Mouse (Mus musculus) kidney, postnatal 0 days (tissue): ENCODE data around the gene Olfr823. TPM values are rescaled to one million over a fixed set of nuclear protein-coding genes. Genes with fewer than 3 reads are reported as not detected.
"Not testable (repeated sequence)": the region's sequence is repeated elsewhere in the genome, so short reads cannot be mapped to it uniquely, and the experiment has no call there.

Experiments
- ATAC-seq: fragments of 200-750 bp; cut with Nextera tagmentation; replicated peaks from 2 replicates; pipeline ENCODE4 v1.8.0; 2017; ENCODE audit warnings: low read depth, moderate number of reproducible peaks, moderate TSS enrichment, moderate library complexity; ENCODE audit not compliant: low FRiP score
- DNase-seq: peaks from one replicate; pipeline ENCODE4 v3.0.0-alpha.2; 2016; ENCODE audit warnings: low spot score
- H3K27ac ChIP-seq: fragments of 300-500 bp; sonication (generic); 2 replicates; pipeline ENCODE4 v1.5.1; 2014; ENCODE audit warnings: mild to moderate bottlenecking
- H3K27me3 ChIP-seq: fragments of 300-500 bp; sonication (generic); 2 replicates; pipeline ENCODE4 v1.6.1; 2014; ENCODE audit warnings: low read length, mixed read lengths; ENCODE audit not compliant: insufficient read depth
- H3K36me3 ChIP-seq: fragments of 300-500 bp; sonication (generic); 2 replicates; pipeline ENCODE4 v1.6.1; 2014; ENCODE audit warnings: low read length, mixed read lengths; ENCODE audit not compliant: insufficient read depth
- H3K4me1 ChIP-seq: fragments of 300-500 bp; sonication (generic); replicated peaks from 2 replicates; pipeline ENCODE4 v1.6.1; 2014; ENCODE audit warnings: antibody characterized with exemption, low read length, mixed read lengths; ENCODE audit not compliant: insufficient read depth
- H3K4me2 ChIP-seq: fragments of 300-500 bp; sonication (generic); 2 replicates; pipeline ENCODE4 v1.6.1; 2014; ENCODE audit warnings: mild to moderate bottlenecking, low read length, moderate library complexity, mixed read lengths
- H3K4me3 ChIP-seq: fragments of 300-500 bp; sonication (generic); replicated peaks from 2 replicates; pipeline ENCODE4 v1.5.1; 2014; ENCODE audit warnings: low read depth, low read length
- H3K9ac ChIP-seq: fragments of 300-500 bp; sonication (generic); 2 replicates; pipeline ENCODE4 v1.6.1; 2014; ENCODE audit warnings: low read depth, low read length
- H3K9me3 ChIP-seq: fragments of 300-500 bp; sonication (generic); replicated peaks from 2 replicates; pipeline ENCODE4 v1.6.1; 2016; ENCODE audit warnings: low read length, inconsistent platforms, mixed read lengths
- CTCF ChIP-seq: IDR thresholded peaks from 2 replicates; pipeline ENCODE4 v1.5.1; 2016; ENCODE audit warnings: antibody characterized with exemption, low read depth, mild to moderate bottlenecking, moderate library complexity
- WGBS: fragments of 180-500 bp; shearing (Covaris S2); extraction: QIAGEN DNeasy Blood & Tissue Kit; methylation state at CpG from one replicate; pipeline ENCODE4 v1.1.7; 2014; 5-methylcytosine and 5-hydroxymethylcytosine counted together
- polyA plus RNA-seq: library from polyadenylated mRNA; unstranded; fragments of >200 nt; fragmentation: Nextera tagmentation; extraction: Ambion mirVana; gene quantifications from 2 replicates; pipeline ENCODE4 v1.2.1, GENCODE M21; 2015

Olfr823 gene
- polyA plus RNA-seq, result not detected in 2 replicates

- not testable (repeated sequence) for DNase-seq, H3K36me3 ChIP-seq, H3K4me2 ChIP-seq, H3K4me3 ChIP-seq, H3K9ac ChIP-seq, H3K4me1 ChIP-seq, H3K27me3 ChIP-seq, ATAC-seq, H3K9me3 ChIP-seq, H3K27ac ChIP-seq
- 88% methylated on average over 1 of the region's 1 CpGs for WGBS
These were observed at the start of gene Olfr823 for GRCm38 (mm10) chr10:130115283-130115682. Gene Olfr823, minus strand, starts transcription at chr10:130115383.

GRCm38 (mm10) chr10:130144121-130144520 is 28.9 kb upstream of the Olfr823 start:
- Histone ChIP-seq H3K4me1 (no peaks in the 10 kb centered on the region), H3K9me3 (no peaks in the 10 kb centered on the region), H3K4me3 (no peak overlapping the region), H3K36me3 (no peaks in the 10 kb centered on the region), H3K27ac (no peak overlapping the region), H3K9ac (no peak overlapping the region), H3K4me2 (no peak overlapping the region), H3K27me3 (no peaks in the 10 kb centered on the region)
- 67% methylated on average over 5 of the region's 5 CpGs for WGBS
- TF ChIP-seq CTCF, result no peak
- ATAC-seq (no peak), DNase-seq (no peak)

- not testable (repeated sequence) for DNase-seq, ATAC-seq, H3K4me1 ChIP-seq, H3K4me2 ChIP-seq, H3K27ac ChIP-seq, H3K9me3 ChIP-seq, H3K36me3 ChIP-seq, H3K27me3 ChIP-seq, H3K9ac ChIP-seq, H3K4me3 ChIP-seq
- 73% methylated on average over 5 of the region's 5 CpGs for WGBS
These were observed 27.3 kb upstream of the Olfr823 start for GRCm38 (mm10) chr10:130142481-130142880.

GRCm38 (mm10) chr10:130134811-130135210 is 19.6 kb upstream of the Olfr823 start:
- H3K9ac ChIP-seq, result no peak overlapping the region
- TF ChIP-seq CTCF, result no peak
- ATAC-seq, result no peak
- H3K4me3 ChIP-seq, result no peak overlapping the region
- no peak for DNase-seq
- H3K36me3 ChIP-seq, result no peaks in the 10 kb centered on the region
- no peaks in the 10 kb centered on the region for H3K4me1 ChIP-seq
- H3K27ac ChIP-seq, result no peak overlapping the region
- no peaks in the 10 kb centered on the region for H3K9me3 ChIP-seq
- H3K4me2 ChIP-seq, result no peak overlapping the region
- no peaks in the 10 kb centered on the region for H3K27me3 ChIP-seq

- ATAC-seq, DNase-seq, H3K27me3 ChIP-seq, H3K36me3 ChIP-seq, H3K9me3 ChIP-seq, H3K4me3 ChIP-seq, H3K27ac ChIP-seq, H3K4me2 ChIP-seq, H3K9ac ChIP-seq, H3K4me1 ChIP-seq: not testable (repeated sequence)
These were observed 14.7 kb upstream of the Olfr823 start, which contains the start of gene Olfr824 for GRCm38 (mm10) chr10:130129900-130130299. Gene Olfr824, minus strand, starts transcription at chr10:130130000.

GRCm38 (mm10) chr10:130116045-130116444 is 862 bp upstream of the Olfr823 start:
- not testable (repeated sequence) for H3K4me2 ChIP-seq, H3K4me1 ChIP-seq, ATAC-seq, H3K36me3 ChIP-seq, H3K27me3 ChIP-seq, DNase-seq, H3K4me3 ChIP-seq, H3K9ac ChIP-seq, H3K27ac ChIP-seq, H3K9me3 ChIP-seq
- WGBS, result 72% methylated on average over 3 of the region's 3 CpGs

- no peaks in the 10 kb centered on the region for H3K27me3 ChIP-seq
- H3K4me1 ChIP-seq, result no peaks in the 10 kb centered on the region
- no peak overlapping the region for H3K4me3 ChIP-seq
- ATAC-seq, result no peak
- H3K36me3 ChIP-seq, result no peaks in the 10 kb centered on the region
- H3K9ac ChIP-seq, result no peak overlapping the region
- peak; percentile 68 for TF ChIP-seq CTCF
- no peak overlapping the region for H3K4me2 ChIP-seq
- H3K9me3 ChIP-seq, result no peaks in the 10 kb centered on the region
- no peak overlapping the region for H3K27ac ChIP-seq
- peak; percentile 16 for DNase-seq
These were observed 19.1 kb downstream of the Olfr823 start for GRCm38 (mm10) chr10:130096104-130096503.
